Mouse (Mus musculus) kidney, adult 2 months (tissue): Measurements from ENCODE around the gene Gpm6b.

ENCODE experiments used
- CTCF ChIP-seq: fragments of 200-500 bp; conservative IDR thresholded peaks from 2 replicates; pipeline ENCODE4 v1.5.1; 2011; ENCODE audit warnings: low read depth, mild to moderate bottlenecking, control low read depth, low read length, moderate library complexity, mixed read lengths; ENCODE audit not compliant: insufficient read depth, insufficient read length
- POLR2A ChIP-seq: fragments of 200-500 bp; IDR thresholded peaks from one replicate; pipeline ENCODE4 v1.6.1; 2011; ENCODE audit warnings: low read depth, low read length, control low read depth

GRCm38 (mm10) chrX:166348634-166349033, 109.9 kb downstream of the Gpm6b start:
- no peak for TF ChIP-seq CTCF
- no peak for TF ChIP-seq POLR2A
